Mouse (Mus musculus) liver, adult 2 months (tissue): ENCODE data around the gene Lacc1.
"Not testable (repeated sequence)": the region's sequence is repeated elsewhere in the genome, so short reads cannot be mapped to it uniquely, and the experiment has no call there.

Experiments
- CTCF ChIP-seq: fragments of 200-500 bp; IDR thresholded peaks from 2 replicates; pipeline ENCODE4 v1.5.1; 2011; ENCODE audit warnings: low read depth, low read length, control low read depth
- POLR2A ChIP-seq: fragments of 200-500 bp; IDR thresholded peaks from 2 replicates; pipeline ENCODE4 v1.6.1; 2011; ENCODE audit warnings: low read length, control low read depth; ENCODE audit not compliant: insufficient read depth; ENCODE audit errors: extremely low read depth

DNA sequence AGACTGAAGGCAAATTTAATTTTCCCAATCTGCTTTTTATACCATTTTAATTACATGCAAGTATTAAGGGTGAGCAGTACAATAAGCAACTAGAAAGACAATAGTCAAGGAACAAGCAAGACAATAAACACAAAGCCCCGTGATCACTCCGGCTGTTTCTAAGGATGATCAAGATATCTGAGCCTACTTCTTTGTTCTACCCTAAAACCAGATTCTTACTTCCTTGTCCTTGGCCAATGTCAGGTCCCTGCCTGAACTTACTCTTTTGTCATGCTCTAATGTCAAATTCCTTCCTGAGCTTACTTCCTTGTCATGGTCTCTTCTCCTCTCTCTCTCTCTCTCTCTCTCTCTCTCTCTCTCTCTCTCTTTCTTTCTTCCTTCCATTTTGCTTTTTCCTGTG lies 46.4 kb downstream of the Lacc1 start:
- TF ChIP-seq POLR2A, CTCF: not testable (repeated sequence)
